Mouse (Mus musculus) left cerebral cortex, postnatal 25 days (tissue): ENCODE measurements around the gene Arl4d. TPM values are rescaled to one million over a fixed set of nuclear protein-coding genes. Genes with fewer than 3 reads are reported as not detected.
"Not testable (repeated sequence)": the region's sequence is repeated elsewhere in the genome, so short reads cannot be mapped to it uniquely, and the experiment has no call there.

Experiments
- DNase-seq, 2 experiments: peaks; one replicate each; pipeline ENCODE4 v3.0.0; 2022; ENCODE audit warnings: low spot score in 2 of 2, mixed read lengths in 1 of 2
- intact Hi-C: fragments of 180-260 bp; cut with DNase I; formaldehyde crosslinking; loops from one replicate; pipeline ENCODE4 v1.15.1; 2025
- total RNA-seq, 2 experiments: library from RNA; stranded (reverse); gene quantifications; 2 replicates each; pipeline ENCODE4 v1.2.3; 2021

The Arl4d gene
- 10 to 100 TPM; 23.9 to 32.1 TPM for total RNA-seq

- peak; percentile 96 to 98 for DNase-seq
- intact Hi-C loops = loop anchor here (1.0 kb wide), 2 partner anchors 22 to 67 kb away; partner anchors contain the start of gene Dhx8
These were observed at the start of gene Arl4d for GRCm38 (mm10) chr11:101664825-101665635. TSS of gene Arl4d (plus strand) at chr11:101665541.

GRCm38 (mm10) chr11:101616104-101616503 lies 49.2 kb upstream of the Arl4d start:
- intact Hi-C loops = no loop called here
- DNase-seq = no peak

- intact Hi-C loops = no loop called here
These were observed 48.2 kb upstream of the Arl4d start for GRCm38 (mm10) chr11:101616948-101617767.

GRCm38 (mm10) chr11:101617849-101618248 lies 47.5 kb upstream of the Arl4d start:
- intact Hi-C loops = no loop called here
- peak in 1 of 2 experiments; percentile 7 for DNase-seq

More at GRCm38 (mm10) chr11:101616948-101617767, 48.2 kb upstream of the Arl4d start:
- no peak for DNase-seq

- intact Hi-C loops = no loop called here
- DNase-seq = no peak
These were observed 46.7 kb upstream of the Arl4d start for GRCm38 (mm10) chr11:101618596-101618995.

GRCm38 (mm10) chr11:101620022-101620655 lies 45.2 kb upstream of the Arl4d start:
- intact Hi-C loops, DNase-seq: not testable (repeated sequence)

GRCm38 (mm10) chr11:101626649-101626994 lies 38.7 kb upstream of the Arl4d start:
- intact Hi-C loops = no loop called here

GRCm38 (mm10) chr11:101626995-101627856 lies 38.1 kb upstream of the Arl4d start, which contains the start of gene Rdm1:
TSS of gene Rdm1 (plus strand) at chr11:101627195.
- DNase-seq = peak; percentile 81 to 84
- intact Hi-C loops = no loop called here

More at GRCm38 (mm10) chr11:101626649-101626994, 38.7 kb upstream of the Arl4d start:
- DNase-seq = no peak

- DNase-seq = peak; percentile 68 to 72
- intact Hi-C loops = no loop called here
These were observed 37.3 kb upstream of the Arl4d start for GRCm38 (mm10) chr11:101627857-101628559.

- intact Hi-C loops, DNase-seq: not testable (repeated sequence)
These were observed 36.5 kb upstream of the Arl4d start for GRCm38 (mm10) chr11:101628733-101629417.

- intact Hi-C loops = no loop called here
- DNase-seq = no peak
These were observed 29.7 kb upstream of the Arl4d start for GRCm38 (mm10) chr11:101635660-101636059.

GRCm38 (mm10) chr11:101639761-101640160 lies 25.6 kb upstream of the Arl4d start:
- no peak for DNase-seq
- intact Hi-C loops = no loop called here

GRCm38 (mm10) chr11:101640857-101641709 lies 24.3 kb upstream of the Arl4d start:
- intact Hi-C loops = not testable (repeated sequence)
- DNase-seq = peak; percentile 81 to 85

GRCm38 (mm10) chr11:101641710-101642642 lies 23.4 kb upstream of the Arl4d start:
- DNase-seq = peak; percentile 12 to 69
- intact Hi-C loops = not testable (repeated sequence)

- DNase-seq = no peak
- intact Hi-C loops = no loop called here
These were observed 22.4 kb upstream of the Arl4d start for GRCm38 (mm10) chr11:101642931-101643330.

GRCm38 (mm10) chr11:101644591-101644990 lies 20.8 kb upstream of the Arl4d start:
- intact Hi-C loops = no loop called here
- DNase-seq = no peak
